7 mouse cellular contexts compared by ENCODE assay signal in the genomic region with DNA sequence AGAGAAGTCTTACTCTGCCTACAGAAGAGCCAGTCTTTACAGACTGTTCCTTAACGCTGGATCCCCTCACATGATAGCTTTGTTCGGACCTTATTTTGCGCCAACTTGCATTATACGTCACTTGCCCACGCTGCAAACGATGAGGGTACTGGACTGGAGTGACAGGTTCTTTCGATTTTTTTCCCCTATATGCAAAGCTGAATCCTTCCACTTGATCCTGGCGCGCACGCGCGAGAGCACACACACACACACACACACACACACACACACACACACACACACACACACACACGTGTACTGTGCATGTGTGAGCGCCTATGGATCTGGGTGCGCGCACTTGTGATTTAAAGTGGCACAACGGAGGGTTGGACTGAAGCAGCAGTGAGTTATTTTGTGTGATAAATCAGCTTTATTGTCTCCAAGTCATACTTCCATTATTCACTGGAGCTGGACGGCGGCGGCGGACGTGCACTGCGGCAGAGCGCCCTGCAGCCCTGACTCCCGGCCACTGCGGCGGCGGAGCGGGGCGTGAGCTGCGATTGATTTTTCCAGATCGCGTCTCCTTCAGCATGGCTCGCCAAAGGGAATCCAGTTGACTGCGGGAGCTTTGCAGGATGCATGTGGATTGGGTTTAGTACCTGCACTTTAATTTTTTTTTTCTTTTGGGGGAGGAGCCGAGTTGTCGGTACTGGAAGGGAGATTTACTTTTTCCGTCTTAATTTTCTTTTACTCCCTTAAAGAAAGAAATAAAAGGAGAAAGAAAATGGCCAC. TPM values are rescaled to one million over a fixed set of nuclear protein-coding genes. Genes with fewer than 3 reads are reported as not detected.
DNase-seq lines count a peak whose midpoint lies in the region; ATAC-seq and TF ChIP-seq lines count a peak whose summit lies in the region.

No protein-coding gene starts in this region.

- peak overlapping the region; percentile 69 for H3K4me3 ChIP-seq in gastrocnemius, adult 2 months
- H3K4me3 ChIP-seq in hindbrain, embryonic 14.5 days (replicated peaks; ENCODE audit: low read length), result peak overlapping the region; percentile 40

- peak; percentile 71 for DNase-seq in adrenal gland, adult 8-10 months
- DNase-seq in gastrocnemius, adult 2 months, result peak; percentile 85
- peak; percentile 70 for DNase-seq in hindbrain, embryonic 14.5 days (ENCODE audit: low spot score)
- peak; percentile 66 to 68 for DNase-seq in layer of hippocampus, postnatal 36 days
- peak; percentile 77 to 85 for DNase-seq in lung, postnatal 4 days
- DNase-seq in right cerebral cortex, postnatal 10 days (ENCODE audit: low spot score in 2 of 2), result peak; percentile 73 to 75

- TF ChIP-seq CTCF in gastrocnemius, adult 2 months (IDR thresholded peaks at IDR 0.05), result peak; percentile 13; the same call in 1 of the 2 replicates

- peak; percentile 80 for ATAC-seq in common myeloid progenitor, adult 5-6 weeks (replicated peaks; ENCODE audit: low read depth, poor library complexity, severe bottlenecking)
- ATAC-seq in hindbrain, embryonic 14.5 days (ENCODE audit: low FRiP score), result peak; percentile 86

- H3K27ac ChIP-seq in gastrocnemius, adult 2 months, result peak overlapping the region; percentile 91
- peak overlapping the region; percentile 89 for H3K27ac ChIP-seq in hindbrain, embryonic 14.5 days

- peaks cover 46% of the 10 kb centered on the region for H3K27me3 ChIP-seq in hindbrain, embryonic 14.5 days (ENCODE audit: control insufficient read depth, insufficient read depth, low read length)

- H3K4me1 ChIP-seq in hindbrain, embryonic 14.5 days (replicated peaks; ENCODE audit: control insufficient read depth, insufficient read depth, low read length), result peaks cover 10% of the 10 kb centered on the region; the same call in 1 of the 2 replicates

- H3K36me3 ChIP-seq in hindbrain, embryonic 14.5 days (replicated peaks; ENCODE audit: control insufficient read depth, insufficient read depth), result no peaks in the 10 kb centered on the region

- intact Hi-C loops in gastrocnemius, adult 2 months (cut with DNase I), result loop anchor here (2.0 kb wide), 1 partner anchor 19 kb away; no protein-coding TSS in a partner anchor

- peak overlapping the region; percentile 82 for H3K4me2 ChIP-seq in hindbrain, embryonic 14.5 days (replicated peaks)

- H3K9ac ChIP-seq in hindbrain, embryonic 14.5 days, result peak overlapping the region; percentile 64

- WGBS in hindbrain, embryonic 14.5 days, result 1% methylated on average over 38 of the region's 38 CpGs

- H3K9me3 ChIP-seq in hindbrain, embryonic 14.5 days (ENCODE audit: control insufficient read depth, low read length), result no peaks in the 10 kb centered on the region

RNA-seq across cellular contexts. Expression of a gene that starts 15.1 kb away (rescaled TPM):
- total RNA-seq in adrenal gland, adult 8-10 months (2022), result 100 to 1,000 TPM; 117 to 145 (median 127) TPM
- 9.4 and 23.0 TPM in 2 replicates for total RNA-seq in common myeloid progenitor, adult 5-6 weeks (2017)
- 10 to 100 TPM; 57.0 to 57.8 TPM for total RNA-seq in gastrocnemius, adult 2 months (2021)
- 47.8 and 49.2 TPM in 2 replicates for polyA plus RNA-seq in hindbrain, embryonic 14.5 days (2014; fragmentation: Nextera tagmentation; extraction: Ambion mirVana)
- 100 to 1,000 TPM; 103 to 121 TPM for total RNA-seq in layer of hippocampus, postnatal 36 days (2021)

RNA-seq across cellular contexts. Expression of a gene that starts 20.5 kb away (rescaled TPM):
- under 1 TPM in 3 of 4 experiments, not detected in 1; 0.28 to 0.73 (median 0.59) TPM for total RNA-seq in adrenal gland, adult 8-10 months (2022)
- total RNA-seq in common myeloid progenitor, adult 5-6 weeks (2017), result not detected in 2 replicates
- total RNA-seq in gastrocnemius, adult 2 months (2021), result not detected
- polyA plus RNA-seq in hindbrain, embryonic 14.5 days (2014; fragmentation: Nextera tagmentation; extraction: Ambion mirVana), result 26.3 and 28.0 TPM in 2 replicates
- total RNA-seq in layer of hippocampus, postnatal 36 days (2021), result 1 to 10 TPM; 7.5 to 8.6 TPM

Comparison
In these comparisons a context has a peak if more than half of its experiments do, and no peak if none do; other contexts are left out.
1. Peak in every context shown above with its lines: DNase-seq, ATAC-seq, H3K4me3 ChIP-seq and H3K27ac ChIP-seq.